Mouse (Mus musculus): ENCODE measurements around the gene Vmn1r4.

DNA sequence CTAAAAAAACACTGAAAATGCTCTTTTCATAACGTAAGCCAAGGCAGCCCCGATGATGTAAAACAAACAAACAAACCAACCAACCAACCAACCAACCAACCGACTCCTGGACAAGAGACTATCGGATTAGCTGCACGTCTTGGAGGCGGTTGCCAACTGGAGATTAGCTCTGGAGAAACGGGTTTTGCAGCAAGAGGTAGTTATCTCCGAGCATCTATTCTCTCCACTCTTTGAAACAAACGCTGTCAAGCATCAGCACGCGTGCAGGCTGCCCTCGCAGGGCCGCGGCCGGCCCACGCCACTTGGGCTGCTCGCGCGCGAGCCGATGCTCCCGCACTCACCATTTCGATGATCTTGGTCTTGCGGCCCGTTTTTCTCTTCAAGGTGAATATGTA lies 487 bp upstream of the Vmn1r4 start:
- no peak for TF ChIP-seq CTCF (IDR thresholded peaks at IDR 0.05; ENCODE audit: control insufficient read depth, insufficient read depth, low read length)
- no peak for TF ChIP-seq POLR2A (IDR thresholded peaks at IDR 0.05; ENCODE audit: borderline replicate concordance, control insufficient read depth, low read depth, low read length)
